Mouse (Mus musculus): Measurements from ENCODE around the gene Atxn7.

Atxn7 gene

DNA sequence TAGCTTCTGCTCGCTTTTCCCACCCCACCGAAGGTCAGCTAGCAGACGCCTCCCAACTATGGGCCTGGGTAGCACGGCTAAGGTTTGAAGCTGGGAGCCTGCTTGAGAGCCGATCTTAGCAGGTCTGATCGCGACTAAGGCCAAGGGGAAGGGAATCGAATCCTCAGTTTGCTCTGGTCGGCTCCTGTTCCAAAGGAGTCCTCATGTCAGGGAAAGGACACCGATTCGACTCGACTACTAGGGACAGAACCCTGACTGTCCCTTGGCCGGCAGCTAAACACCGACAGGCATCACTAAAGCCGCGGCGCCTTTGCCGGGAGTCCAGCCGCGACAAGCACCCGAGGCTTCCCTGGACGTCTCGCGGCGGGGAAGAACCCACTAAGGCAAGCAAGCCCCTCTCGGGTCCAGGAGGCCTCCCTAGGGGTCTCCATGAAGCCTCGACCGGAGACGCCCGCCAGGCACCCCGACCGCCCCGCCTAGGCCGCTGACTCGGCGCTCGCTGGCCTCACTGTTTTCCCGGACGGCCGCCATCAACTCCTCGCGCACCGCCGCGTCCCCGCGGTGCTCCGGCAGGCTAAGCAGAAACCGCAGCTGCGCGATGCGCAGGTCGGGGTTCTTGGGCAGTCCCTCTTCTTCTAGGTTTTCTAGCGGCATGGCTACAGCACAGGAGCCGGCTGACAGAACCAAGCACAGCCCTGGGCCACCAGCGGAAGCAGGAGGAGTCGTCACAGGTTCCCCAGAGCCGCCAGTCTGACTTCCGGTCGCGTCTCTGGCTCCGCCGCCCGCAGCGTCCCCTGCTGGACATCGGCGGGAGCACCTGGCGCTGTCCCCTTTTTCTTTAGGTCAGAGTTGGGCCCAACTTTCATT is 159.2 kb downstream of the Atxn7 start, which contains the start of gene Psmd6:
Psmd6 (minus strand) TSS at position 755 of the 867 bp plus-strand sequence.
- peak; percentile 91 for DNase-seq (ENCODE audit: low read depth, low spot score)
